Mouse (Mus musculus) ovary, adult 18-20 months (tissue): ENCODE measurements around the gene D1Pas1.

Experiments used
- DNase-seq: peaks from one replicate; pipeline ENCODE4 v3.0.0; 2022; ENCODE audit warnings: low spot score, mixed read lengths

Gene D1Pas1

DNA sequence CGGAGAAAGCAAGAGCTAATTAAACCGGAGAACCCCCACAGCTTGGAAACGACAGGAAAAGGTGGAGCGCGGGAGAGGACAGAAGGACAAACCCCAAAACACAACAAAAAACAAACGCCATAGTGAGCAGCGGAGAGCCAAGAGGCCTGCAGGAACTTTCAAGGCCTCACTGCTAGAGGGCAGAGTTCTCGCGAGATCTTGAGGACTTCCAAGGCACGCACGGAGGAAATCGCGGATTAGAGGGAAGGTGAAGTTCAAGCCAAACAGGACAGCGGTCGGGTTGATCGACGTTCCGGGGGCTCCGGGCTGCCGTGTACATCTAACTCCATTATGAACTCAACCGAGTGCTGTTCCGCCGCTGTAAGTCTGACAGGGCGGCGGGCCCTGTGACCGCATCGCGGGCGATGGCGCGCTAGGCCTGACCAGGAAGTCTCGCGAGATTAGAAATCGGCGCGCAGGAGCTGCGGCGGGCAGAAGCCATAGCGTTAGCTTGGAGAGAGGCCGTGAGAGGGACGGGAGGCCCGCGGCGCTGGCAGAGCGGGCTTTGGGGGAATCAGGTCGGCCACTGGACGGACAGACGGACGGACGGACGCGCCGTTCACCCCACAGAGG, at the start of gene D1Pas1:
D1Pas1 (plus strand) TSS at position 216 of the 612 bp plus-strand sequence.
- DNase-seq, result no peak

DNA sequence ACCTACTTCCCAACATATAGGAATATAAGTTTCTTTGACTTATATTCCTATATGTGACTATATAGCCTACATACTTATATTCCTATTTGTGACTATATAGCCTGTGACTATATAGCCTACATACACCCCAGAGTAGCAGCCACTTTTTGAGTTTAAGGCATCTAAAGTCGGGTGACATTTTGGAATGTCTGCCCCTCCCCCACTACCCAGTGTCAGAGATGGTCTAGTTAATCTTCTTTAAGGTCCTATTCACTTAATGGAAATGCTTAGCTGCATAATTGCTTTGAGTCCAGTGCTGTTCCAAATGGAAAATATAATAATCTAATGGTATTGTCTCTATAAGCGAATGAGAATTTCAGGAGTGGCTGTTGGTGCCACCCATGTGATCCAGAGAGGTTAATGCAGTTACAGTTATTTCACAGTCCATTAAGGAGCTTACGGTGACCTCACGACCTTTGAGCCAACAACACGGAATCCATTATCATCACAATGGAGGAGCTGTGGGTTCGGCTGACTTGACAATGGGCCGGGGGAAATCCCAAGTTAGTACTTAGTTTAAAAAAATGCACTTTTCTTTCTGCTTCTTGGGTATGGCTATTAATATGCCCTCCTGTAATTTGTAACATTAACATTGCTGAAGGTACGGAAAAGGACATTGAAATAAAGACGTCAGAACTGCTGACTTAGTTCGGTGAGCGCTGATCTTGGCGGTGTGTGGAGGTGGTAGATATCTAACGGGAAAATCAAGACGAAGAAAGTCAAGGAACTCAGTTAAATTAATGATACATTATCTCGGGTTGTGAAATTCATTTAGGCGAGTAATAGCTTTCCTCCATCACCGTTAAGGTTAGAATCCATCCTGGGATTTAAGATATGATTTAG, 44.5 kb upstream of the D1Pas1 start:
- no peak for DNase-seq

DNA sequence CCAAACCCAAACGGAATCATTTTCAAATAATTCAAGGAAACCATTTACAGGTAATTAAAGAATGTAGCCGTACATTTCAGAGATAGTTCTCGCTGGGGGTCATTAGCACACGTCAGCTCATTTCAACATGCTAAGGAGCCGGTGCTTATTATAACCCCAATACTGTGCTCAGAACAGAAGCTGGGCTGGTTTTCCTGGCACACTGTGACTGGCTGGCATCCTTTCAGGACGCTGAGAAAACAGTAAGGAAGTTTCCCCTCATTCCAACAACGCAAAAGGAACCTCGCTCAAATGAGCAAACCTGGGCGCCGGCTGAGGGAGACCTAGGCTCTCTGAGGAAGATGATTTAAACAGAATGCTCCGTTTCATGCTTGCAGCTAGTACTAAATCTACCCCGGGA, 43.2 kb upstream of the D1Pas1 start:
- DNase-seq, result no peak

DNA sequence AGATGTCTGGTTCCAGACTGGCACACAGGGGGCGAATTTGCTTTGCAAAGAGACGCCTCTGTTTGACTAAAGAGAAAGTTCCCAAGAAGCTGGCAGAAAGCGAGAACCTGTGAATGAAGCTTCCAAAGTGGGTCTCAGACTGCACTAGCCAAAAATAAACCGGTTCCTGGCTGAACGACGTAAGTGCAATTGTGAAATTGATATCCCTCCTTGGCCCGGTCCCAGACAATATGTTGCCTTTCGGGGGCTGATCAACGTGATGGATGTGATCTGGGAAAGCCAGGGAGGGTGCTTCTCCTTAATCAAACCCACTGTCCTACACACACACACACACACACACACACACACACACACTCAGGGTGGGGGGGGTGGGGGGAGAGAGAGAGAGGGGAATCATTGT, 41.8 kb upstream of the D1Pas1 start:
- DNase-seq, result no peak

DNA sequence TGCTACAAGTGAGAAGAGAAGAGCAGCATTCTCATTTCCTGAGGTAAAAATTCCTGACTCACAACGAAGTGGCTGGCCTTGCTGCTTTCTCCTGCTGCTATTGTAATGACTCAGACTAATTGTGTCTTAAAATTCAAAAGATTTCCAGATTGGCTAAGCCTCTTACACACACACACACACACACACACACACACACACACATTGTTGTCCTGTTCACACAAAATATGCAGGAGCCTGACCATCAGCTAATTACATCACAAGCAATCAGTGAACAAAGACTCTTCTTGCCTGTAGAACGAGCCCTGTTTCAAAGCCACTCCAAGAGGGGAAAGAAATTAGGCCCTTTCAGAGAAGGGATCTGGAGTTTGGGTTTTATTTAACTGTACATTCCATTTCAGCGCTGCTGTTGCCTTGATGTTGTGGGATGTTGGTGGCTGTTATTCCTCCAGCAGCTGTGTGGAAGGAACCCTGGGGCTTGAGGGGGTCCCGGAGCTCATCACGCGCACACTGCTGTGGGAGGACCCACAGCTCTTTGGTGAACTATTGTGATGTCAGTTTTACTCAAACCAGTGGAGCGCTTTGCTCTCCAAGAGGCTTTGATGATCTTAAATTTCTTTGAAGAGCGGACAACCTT, 40.8 kb upstream of the D1Pas1 start:
- no peak for DNase-seq

DNA sequence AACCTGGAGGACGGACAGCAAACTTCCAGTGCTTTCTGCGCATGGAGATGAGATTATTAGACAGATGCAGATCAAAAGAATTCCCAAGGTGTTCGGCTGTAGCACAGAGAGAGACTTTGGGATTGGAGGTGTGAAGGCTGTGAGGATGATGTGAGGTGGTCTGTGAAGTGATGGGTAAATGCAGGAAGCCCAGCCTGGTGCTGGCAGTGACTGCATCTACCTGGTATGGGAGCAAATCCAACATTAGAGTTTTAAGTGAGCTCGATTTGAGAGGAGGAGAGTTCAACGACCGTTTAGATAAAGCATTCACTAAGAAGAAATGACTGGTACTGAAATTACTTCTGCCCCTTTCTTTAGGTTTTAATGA, 40.3 kb upstream of the D1Pas1 start:
- no peak for DNase-seq

DNA sequence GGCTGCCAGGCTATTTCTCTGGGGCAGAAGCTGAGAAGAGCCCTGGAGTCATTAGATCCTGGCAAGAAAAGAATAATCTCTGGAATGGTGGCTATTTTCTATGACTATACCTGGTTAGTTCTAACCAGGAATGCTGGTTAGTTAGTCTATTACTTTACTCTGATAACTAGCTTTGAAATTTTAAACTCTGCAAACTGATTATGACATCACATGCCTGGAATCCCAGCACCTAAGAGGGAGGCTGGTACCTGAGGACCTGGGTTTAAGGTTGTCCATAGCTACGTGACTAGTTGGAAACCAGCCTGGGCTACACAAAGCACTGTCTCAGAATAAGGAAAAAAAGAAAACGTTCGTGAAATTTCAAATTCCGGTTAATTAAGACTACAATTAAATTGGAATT, 39.7 kb upstream of the D1Pas1 start:
- no peak for DNase-seq

DNA sequence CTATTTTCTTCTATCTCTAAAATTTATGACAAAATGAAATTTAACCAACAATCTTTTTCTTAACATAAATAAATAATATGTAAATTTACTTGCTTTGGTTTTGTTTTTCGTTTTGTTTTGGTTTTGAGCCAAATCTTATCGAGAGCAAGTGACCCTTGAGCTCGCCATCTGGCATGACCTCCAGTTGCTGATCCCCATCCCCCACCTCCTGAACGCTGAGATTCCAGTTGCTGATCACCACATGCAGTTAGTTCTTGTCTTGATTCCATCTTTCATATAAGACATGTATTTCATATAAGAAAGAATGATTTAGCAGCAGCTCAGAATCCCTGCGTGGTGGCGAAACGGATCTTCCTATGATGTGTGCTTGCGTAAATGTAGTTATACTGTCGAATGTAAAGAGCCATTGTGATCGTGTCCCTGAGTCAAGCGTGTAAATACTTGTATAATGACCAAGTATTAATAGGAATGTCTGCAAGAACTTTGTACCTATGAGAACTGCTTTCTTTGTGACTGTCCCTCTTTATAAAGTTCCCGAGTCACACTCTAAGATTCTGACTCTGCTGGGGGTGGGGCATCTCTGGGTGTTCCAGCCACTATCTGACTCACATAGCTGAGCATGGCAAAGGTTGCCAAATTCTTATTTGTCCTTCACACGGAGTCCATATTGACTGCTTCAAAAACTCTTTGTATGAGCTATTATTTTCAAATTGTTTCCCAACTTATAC, 36.9 kb upstream of the D1Pas1 start:
- no peak for DNase-seq

DNA sequence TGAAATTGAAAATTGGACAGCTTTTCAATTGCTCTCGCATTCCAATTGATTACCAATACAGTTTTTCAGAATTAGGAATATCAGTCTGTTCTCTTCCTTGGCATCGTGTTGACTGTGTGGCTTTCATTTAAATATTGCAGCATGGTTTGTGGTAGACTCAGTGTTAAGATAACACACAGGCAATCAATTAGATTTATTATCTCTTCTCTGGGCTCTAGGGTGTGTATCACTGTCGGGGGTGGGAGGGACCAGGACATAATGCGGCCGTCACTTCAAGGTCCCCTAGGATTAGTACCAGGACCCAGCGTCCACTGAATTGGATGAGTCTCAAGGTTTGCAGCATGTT, 36.4 kb upstream of the D1Pas1 start:
- no peak for DNase-seq

DNA sequence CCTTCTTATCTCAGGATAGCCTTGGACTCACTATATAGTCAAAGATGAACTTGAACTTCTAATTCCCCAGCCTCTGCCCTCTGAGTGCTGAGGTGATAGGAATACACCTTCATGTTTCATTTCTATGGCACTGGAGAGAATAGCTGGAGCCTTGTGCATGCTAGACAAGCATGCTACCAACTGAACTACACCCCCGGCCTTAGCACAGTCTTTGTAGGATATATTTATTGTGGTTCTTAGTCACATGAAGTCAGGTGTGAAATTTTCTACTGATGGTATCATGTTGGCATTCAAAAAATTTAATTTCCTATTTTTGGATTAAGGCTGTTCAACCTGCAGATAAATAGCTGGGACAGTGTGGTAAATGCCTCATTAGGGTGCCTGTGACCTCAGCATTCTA, 33.0 kb upstream of the D1Pas1 start:
- DNase-seq, result no peak

DNA sequence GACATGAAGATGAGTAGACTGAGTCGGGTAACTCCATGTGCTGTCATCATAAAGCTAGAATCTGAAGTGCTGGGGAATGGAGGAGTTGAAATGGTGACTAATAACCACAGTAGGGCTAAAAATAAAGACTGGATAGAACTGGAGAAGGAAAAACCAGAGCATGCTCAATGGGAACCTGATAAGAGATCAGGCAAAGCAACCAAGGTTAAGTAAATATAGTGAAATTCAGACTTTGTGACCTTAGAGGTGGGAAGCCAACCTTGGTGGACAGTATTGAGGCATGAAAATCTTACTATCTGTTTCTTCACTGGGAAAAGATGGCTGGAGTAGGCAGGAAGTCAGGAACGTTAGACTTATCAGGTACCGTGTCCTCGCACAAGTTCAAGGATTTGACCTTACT, 14.8 kb upstream of the D1Pas1 start:
- no peak for DNase-seq

DNA sequence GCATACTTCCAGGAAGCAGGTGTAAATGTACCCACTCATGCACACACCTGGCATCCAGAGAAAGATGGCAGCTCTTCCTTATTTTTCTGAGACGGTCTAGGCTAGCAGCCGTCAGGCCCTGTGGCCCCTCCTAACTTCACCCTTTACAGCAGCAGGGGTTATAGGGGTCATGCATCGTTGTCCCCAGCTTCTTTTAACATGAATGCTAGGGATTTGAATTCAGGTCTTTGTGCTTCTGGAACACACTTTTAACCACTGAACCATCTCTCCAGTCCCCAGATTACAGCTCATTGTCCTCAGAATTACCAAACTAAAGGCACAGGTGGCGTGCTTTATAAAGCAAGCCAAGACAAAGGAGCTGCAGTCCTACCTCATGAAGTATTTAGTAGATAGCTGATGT, 12.6 kb upstream of the D1Pas1 start:
- no peak for DNase-seq

DNA sequence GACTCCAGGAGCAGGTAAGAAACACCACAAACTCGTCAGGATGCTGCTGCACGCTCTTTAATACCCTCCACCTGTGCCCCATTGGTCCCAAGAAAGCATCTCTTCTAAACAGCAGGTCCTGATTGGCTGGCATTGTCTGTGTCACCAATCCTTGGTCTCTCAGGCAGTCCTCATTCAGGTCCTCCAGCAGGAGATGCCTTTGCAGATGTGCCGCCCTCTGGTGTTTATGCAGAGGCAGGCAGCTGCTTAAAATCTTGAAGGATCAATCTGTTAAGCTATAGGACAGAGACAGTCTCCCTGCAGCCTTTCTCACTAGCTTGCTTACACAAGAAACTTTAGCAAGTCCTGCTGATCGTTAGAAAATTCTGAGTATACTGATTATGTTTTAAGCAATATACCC, 7.8 kb upstream of the D1Pas1 start:
- DNase-seq, result no peak

DNA sequence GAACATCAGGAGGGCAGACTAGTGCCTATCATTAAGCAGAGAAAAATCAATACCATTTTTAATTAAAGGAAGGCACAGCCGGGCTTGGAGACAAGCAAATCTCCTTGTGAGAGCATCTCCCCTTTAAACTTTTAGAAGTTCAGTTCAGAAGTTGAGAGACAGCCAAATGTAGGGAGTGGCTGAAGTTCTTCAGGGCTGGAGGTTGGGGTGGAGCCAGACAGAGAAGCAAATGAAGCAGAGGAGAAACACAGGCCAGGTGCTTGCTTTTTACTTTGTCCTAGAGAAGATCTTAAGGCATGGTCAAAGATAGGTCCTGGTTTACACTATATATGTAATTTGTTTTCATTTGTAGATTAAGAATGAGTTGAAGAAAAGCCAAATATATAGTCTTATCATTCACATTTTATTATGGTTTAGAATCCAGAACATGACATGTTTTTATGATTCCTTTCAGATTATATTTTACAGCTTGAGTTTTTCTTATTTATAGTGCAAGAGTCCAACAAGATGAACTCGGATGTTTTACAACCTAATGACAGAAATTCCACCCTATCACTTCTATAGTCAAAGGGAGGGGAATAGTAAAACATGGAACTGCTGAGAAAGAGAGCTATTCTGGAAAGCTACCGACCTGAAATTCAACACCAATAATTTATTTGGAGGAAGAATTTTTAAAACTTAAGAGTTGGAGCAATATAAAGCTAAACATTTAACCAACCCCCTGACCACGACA, 2.9 kb upstream of the D1Pas1 start:
- no peak for DNase-seq

DNA sequence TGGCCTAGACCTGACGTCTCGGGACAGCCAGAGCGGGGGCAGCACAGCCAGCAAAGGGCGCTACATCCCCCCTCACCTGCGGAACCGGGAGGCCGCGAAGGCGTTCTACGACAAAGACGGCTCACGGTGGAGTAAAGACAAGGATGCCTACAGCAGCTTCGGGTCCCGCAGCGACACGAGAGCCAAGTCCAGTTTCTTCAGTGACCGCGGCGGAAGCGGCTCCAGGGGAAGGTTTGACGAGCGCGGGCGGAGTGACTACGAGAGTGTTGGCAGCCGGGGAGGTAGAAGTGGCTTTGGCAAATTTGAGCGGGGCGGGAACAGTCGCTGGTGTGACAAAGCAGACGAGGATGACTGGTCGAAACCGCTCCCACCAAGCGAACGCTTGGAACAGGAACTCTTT, 710 bp downstream of the D1Pas1 start:
- DNase-seq, result no peak

DNA sequence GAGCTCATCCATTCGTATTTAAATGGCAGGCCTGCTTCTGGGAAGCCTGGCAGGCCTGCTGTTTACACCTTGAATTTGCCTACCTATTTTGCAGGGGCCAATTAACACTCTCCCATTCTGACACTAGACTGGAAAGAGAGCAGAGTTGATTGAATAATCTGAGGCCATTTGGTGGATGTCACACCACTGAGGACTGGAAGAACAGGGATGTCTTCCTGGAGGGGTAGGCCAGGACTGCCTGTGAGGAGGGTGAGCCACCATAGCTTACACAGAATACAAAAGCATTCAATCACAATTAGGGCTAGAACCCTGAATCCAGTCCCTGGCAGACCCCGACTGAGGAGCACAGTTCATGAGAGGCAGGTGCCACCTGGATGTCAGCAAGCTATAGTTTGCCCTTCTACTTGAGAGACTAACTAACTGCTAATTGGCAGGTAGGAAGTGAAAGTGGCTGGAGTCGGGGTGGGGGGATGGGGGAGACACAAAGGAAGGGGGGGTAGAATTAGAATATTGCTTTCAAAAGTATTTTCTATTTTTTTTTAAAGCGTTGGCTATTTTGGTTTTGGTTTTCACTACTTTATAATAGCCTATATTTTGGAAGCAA, 9.8 kb downstream of the D1Pas1 start:
- no peak for DNase-seq

DNA sequence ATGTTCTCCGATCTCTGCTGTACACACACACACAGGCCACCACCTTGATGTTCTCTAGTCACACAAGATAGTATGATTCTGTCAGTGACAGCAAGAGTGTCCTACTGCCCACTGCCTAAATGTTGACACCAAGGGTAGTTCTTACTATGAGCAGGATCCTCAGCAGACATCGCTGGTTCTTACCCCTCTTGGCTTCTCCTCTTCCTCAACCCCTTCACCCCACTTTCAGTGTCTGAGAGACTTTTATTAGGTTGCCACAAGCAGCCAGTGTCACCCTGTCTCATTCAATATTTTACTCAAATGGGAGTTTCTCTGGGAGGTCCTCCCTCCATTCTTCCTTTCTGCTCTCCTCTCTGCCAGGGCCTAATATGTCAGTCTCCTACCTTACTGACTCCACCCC, 10.6 kb downstream of the D1Pas1 start:
- no peak for DNase-seq

DNA sequence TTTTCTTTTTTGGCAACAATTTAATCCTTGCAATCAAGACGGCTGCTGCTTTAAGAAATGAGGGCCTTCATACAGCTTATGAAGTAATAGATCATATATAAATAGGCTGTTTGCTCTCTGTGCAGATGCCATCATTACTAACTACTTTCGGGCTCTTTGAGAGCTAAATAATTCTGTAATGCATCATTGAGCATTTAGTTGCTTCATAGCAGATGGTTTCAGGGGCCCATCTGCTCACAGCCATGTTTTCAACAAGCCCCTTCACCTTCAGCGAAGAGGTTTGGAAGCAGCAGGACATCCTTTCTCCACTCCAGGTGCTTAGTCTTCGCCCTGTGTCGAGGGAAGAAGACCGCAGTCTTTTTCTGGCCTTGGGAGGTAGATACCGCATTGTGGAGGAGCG, 12.2 kb downstream of the D1Pas1 start:
- DNase-seq, result no peak

DNA sequence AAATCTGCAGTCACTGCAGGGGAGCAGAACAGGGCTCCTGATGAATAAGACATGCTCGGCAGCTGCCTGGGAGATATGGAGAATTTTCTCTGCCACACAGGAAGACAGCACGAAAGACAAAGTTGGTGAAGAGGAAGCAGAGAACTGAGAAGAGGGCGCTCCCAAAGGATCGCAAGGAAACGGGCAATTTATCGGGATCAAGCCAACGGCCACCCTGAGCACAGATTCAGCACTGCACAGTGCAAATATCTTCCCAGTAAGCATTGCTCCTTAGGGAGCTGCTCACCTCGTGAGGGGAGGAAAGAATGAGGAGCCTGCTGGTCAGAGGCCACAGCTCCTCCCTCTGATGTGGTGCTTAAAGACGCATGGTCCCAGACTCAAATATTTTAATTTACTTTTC, 13.3 kb downstream of the D1Pas1 start:
- DNase-seq, result no peak

DNA sequence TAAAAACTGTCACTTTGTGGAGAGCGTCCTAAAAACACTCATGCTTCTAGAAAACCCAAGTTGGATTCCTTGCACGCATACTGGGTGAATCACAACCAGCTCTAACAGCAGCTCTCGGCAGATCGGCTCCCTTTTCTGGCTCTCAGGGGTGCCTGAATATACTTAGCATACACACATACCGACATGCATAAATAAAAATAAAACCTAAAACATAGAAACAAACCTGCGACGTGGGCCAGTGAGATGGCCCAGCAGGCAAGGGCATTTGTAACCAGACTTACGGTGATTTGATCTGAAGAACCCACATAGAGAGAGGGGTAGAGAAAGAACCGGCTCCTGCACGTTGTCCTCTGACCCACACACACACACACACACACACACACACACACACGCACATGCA, 17.9 kb downstream of the D1Pas1 start:
- no peak for DNase-seq

DNA sequence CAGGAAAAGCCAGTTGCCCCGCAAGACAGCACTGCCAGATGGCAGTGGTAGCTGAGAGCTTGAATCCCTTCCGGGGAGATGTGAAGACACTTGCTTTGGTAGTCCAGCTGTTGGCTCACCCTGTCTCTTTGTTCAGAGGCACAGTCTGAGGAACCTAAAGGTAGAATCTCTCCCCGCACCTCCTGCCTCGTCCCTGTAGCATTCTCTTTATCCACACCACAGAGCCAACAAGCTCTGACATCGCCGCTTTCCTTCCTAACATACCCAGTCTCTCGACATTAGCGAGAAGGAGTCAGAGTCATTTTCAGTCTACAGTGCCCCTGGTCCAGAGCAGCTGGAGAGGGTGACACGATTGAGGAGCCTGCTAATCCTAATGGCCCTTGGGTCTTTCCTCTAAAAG, 18.9 kb downstream of the D1Pas1 start:
- DNase-seq, result no peak

DNA sequence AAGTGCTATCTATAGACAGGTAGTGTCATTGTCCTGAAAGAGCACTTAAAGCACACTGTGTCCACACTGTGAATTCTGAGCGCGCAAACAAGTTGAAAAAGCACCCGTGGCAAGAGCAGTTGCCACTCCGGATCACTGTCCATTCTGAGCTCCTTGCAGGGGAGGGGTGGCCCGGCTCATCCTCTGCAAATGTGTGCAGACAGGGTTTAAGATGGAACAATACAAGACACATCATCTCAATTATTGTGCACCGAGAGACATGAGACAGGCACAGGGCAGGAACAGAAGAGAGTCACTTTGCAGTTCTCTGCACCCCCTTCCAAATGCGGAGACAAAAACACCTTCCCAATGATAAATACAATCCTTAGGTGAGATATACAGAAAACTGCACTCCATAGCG, 19.3 kb downstream of the D1Pas1 start:
- no peak for DNase-seq
